Mouse (Mus musculus): ENCODE results near the gene Afm. TPM values are rescaled to one million over a fixed set of nuclear protein-coding genes. Genes with fewer than 3 reads are reported as not detected.
A peak's percentile ranks its signal among the peaks of the same experiment; 100 is the strongest.

Afm gene
- total RNA-seq (2021): 3.2 and 58.8 TPM in 2 replicates
- long read RNA-seq, experiment 1, partial matches to known transcripts: 0 of 1 reads
- long read RNA-seq, experiment 1, other reads (novel, unspliced or antisense): 0 of 1 reads
- long read RNA-seq, experiment 2, transcript Afm-201 (15 exons, 2,038 nt): major isoform, 28 of 39 reads
- long read RNA-seq, experiment 2, partial matches to known transcripts: 4 of 39 reads
- long read RNA-seq, experiment 2, other reads (novel, unspliced or antisense): 7 of 39 reads

DNA sequence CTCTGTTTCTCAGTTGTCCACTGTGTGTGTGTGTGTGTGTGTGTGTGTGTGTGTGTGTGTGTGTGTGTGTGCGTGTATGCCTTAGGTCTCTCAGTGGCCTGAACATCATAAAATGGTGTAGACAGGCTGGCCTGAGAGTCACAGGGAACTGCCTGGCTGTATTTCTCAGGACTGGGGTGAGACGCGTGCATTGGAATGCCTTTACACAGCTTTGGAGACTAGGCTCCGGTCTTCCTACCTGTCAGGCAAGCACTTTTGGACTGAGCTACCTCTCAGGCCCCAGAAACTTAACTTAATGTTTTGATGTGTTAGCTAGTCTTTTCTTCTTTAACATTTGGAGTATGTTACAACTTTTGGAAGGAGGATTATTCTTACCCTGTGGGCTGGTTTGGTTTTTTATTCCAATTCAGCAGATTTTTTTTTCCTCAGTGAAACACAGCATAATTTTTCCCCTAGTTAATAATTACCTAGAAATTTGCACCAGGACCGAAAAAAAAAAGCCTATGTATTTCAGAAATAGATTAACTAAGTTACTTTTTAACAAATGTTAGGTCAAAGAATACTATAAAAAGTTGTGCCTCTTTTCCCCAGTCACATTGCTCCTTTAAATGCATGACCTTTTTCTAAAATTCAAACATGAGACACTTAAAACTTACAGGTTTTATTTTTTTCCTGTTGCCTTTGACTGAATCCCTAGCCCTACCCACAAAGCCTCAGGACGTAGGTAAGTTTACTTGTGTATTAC is at the start of gene Afm:
TSS of gene Afm (plus strand) at position 577 of the 745 bp plus-strand sequence.
- DNase-seq: no peak

DNA sequence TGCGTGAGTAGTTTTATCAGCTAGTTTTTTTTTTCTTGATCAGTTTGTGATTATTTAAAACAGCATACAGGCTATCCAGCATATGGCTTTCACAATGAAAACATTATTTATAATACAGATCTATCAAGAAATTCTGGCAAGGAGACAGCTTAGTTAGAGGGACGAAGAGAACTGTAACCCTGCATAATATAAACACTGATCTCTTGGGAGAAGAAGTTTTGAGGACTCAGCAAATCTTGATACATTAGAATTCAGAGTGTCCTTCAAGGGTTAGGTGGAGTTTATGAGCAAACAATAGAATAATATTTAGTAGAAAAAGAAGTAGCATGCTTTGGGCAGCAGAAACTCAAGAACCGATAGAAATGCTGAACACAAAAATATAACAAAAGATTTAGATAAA is 47.9 kb upstream of the Afm start:
- no peak for DNase-seq

DNA sequence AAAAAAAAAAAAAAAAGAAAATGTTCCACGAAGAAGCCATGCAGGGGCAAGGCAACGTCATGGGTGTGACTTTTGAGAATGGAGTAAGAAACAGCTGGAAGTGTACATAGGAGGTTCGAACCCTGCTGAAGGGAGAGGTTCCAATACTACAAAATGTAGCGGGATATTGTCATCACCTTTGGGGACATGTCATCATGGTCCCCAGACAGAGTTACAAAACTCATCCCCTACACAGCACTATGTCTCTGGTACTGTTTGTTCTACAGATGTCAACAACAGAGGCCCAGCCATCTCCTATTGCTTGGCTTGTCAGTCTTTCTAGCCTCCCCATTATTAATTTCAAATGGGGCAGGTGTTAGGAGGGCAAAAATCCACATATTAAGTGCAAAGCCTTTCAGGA is 44.8 kb upstream of the Afm start:
- DNase-seq: no peak

DNA sequence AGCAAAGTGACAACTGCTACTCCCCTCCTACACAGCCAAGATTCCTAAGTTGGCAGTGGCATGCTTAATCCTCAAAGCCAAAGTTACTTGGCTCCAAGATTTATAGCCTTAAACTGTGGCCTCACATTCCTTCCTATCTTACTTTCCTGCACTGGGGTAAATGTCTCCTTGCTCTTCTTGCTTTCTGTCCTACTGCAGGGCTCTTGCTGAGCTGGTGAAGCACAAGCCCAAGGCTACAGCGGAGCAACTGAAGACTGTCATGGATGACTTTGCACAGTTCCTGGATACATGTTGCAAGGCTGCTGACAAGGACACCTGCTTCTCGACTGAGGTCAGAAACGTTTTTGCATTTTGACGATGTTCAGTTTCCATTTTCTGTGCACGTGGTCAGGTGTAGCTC is 44.4 kb upstream of the Afm start:
- DNase-seq: peak; percentile 37

DNA sequence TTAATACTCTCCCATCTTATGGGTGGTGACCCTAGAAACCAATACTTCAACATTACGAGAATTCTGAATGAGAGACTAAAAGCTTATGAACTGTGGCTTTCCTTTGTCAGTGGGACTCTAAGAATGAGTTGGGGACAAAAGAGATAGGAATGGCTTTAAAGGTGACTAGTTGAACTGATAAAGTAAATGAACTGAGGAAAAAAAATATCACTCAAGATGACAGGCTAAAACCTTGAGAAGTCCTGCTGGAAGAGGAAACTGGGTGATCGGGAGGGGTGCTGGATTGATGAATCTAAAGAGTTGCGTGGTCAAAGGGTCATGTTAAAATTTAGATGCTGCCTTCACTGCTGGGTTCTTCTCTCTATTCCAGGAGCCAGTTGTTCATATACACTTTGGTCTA is 42.0 kb upstream of the Afm start:
- no peak for DNase-seq

DNA sequence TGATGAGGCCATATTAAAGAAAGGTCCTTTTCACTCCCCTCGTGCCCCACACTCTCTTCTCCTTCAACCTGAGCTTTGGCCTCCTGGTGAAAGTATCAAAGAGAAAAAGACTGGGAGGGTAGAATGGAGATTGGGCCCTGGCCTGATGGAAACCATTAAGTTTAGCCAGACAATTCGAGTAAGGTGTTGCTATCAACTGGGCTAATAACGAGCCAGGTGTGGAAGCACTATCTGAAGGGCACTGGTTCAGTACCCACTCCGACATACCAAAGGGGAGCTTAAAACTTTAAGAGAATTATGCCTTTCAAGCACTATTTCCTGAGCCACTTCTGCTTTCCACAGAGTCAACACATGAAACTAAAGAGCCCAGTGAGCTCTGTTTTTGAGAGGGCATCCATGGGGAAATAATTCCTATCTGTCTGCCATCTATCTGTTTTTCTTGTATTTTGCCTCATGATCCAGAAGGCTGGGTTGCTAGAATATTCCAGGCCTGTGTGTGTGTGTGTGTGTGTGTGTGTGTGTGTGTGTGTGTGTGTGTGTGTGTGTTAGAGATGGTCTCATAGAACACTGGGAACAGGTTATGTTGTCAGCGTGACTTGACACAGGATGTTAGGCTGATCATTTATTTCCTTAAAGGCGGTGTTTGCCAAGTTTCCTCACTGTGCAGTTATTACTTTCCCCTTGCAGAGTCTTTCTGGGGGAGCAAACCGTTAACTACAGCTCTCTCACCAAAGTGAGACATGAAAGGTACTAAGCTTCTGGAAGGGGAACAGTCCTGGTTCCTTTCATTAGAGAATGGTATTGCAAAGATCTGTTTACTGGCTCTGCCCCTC is 41.2 kb upstream of the Afm start:
- no peak for DNase-seq

DNA sequence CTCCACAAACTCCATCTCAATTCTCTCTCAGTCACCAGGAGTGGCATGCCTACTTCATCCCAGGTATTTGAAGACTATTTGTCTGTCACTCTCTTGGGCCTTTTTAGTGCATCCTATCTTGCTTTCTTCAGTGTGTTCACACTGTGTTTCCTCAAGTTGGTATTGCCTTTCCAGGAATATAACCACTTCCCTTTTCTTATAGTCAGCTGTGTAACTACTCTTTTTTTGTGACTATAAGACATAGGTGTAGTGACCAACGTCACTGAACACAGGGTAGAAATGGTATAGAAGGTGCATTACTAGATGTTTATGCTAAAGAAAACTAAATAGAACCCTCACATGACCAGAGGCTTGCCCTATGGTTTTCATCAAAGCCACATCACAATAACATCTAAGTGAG is 39.8 kb upstream of the Afm start:
- DNase-seq: no peak

DNA sequence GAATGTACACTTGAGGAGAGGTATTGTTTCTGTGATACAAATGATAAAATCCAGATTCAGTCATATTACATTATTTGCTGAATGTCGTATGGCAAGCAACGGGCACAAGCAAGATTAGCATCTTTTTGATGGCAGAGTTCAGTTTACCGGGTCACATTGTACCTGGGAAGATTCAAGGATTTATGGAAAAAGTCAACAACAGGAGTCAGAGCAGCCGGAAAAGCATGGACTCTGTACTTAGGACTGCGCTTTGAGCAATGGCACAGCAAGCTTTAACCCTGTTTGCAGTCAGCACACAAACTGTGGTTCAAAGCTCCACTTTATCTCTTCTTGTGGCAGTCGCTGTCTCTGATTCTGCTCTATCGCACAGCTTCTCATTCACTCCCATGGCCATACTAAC is 33.1 kb upstream of the Afm start:
- no peak for DNase-seq

DNA sequence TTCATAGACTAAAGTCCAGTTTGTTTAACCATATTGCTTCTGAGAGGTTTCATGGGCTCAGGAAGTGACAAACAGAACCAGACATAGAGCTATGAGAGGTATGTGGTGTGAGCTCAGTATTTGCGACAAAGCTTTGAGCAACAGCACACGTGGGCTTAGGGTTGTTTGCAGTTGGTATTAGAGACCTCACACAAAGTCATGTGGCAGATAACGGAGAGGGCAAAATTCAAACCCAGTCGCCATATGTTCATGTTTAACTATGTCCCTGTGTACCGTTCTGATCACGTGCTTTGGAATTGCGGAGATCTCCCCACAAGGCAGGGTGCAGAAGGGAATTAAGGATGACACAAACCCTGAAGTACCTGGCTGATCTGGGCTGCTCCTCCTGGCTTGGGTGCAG is 30.4 kb upstream of the Afm start:
- DNase-seq: no peak

DNA sequence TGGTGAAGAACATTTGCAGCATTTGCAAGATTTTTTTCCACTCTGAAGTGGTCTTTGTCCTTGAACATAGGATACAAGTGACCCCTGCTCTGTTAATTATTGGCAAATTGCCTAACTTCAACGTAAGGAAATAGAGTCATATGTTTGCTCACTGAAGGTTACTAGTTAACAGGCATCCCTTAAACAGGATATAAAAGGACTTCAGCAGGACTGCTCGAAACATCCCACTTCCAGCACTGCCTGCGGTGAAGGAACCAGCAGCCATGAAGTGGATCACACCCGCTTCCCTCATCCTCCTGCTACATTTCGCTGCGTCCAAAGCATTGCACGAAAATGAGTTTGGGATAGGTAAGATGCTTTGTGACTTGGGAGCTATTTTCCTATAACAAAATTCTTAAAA is 28.2 kb upstream of the Afm start, which contains the start of gene Afp:
TSS of gene Afp (plus strand) at position 220 of the 400 bp plus-strand sequence.
- no peak for DNase-seq

DNA sequence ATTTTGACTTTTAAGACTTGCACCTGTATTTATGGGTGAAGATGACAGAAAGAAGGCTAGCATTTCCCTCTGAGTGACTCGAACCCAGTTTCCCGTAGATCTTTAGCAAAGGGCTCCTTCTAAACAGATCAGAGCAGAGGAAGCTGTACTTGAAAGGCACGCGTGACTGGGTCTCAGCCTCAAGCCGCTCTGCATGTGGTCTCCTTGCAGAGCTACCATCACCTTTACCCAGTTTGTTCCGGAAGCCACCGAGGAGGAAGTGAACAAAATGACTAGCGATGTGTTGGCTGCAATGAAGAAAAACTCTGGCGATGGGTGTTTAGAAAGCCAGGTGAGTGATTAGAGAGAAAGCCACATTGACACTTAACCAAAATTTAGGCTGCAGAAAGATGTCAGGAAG is 26.3 kb upstream of the Afm start:
- no peak for DNase-seq

DNA sequence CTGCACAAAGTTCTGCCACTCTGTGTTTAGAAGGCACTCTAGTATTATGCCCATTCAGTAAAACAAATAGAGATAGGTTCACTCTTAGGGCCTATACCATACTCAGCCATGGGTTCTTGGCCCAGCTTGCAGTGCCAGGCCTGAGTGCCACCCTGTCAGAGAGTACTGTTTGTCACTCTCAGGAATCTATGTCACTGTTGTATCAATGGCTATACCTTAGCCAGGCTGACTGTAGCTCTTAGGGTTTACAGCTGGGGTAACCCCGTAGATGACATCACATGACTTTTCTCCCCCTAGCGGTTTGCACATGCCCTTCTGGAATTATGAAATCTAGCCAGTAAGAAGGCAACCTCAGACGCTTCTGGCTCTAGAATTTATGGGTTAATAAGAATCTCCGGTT is 24.4 kb upstream of the Afm start:
- no peak for DNase-seq

DNA sequence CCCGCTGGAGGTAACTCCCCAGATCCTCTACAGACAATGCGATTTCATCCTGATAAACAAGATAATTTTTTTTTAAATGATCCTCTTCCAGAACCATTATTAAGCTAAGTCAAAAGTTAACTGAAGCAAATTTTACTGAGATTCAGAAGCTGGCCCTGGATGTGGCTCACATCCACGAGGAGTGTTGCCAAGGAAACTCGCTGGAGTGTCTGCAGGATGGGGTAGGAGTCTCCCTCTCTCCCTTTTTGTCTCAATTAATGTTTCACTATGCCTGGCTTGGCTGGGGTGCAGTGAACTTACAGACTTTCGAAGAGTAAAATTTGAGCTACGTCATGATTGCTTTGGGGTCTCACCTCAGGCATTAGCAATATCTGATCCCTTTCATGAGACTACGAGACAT is 19.2 kb upstream of the Afm start:
- no peak for DNase-seq

DNA sequence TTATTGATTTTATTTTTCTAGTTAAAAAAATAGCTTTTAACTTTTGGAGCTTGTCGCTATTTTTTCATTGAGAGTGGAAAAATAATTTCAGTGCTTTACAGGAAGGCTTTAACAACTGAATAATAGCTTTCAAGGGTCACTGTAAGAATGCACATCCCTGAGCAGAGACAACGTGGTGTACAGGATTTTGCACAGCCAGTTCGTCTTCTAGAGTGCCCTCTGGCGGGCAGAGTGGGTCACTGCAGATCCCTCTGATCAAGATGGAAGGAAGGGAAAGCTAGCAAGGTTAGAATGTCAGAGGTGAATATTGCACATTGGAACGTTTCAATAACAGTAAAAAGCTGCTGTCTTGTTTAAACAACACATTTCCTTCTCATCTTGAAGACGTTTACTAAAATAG is 18.0 kb upstream of the Afm start:
- peak; percentile 87 for DNase-seq

DNA sequence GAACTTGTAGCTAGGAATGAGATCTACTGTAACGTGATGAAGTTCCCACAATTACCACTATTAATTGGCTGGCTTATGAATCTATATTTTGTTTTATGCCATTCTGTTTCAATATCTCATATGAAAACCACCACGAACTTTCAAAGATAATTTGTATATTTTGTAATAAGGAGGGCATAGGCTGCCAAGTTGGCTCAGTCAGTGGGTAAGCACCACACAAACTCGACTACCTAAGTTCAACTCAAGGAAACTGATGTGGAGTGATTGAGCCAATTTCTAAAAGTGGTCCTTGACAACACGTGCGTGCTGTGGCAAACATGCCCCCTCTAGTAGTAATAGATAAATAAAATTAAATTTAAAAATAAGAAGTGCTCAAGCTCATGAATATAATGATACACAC is 17.0 kb upstream of the Afm start:
- no peak for DNase-seq

DNA sequence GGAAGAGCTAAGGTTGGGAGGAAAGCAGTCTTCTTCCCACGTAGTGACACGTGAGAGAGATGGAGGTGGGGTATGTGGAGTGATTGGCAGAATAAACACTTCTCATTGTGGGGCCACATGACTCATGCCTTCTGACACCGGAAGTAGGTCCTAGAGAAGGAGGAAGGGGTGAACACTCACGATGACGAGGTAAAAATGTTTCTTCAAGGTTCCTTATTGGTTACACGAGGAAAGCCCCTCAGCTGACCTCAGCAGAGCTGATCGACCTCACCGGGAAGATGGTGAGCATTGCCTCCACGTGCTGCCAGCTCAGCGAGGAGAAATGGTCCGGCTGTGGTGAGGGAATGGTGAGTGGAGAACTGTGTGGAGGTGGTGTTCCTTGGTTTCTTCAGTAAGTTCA is 14.0 kb upstream of the Afm start:
- DNase-seq: no peak

DNA sequence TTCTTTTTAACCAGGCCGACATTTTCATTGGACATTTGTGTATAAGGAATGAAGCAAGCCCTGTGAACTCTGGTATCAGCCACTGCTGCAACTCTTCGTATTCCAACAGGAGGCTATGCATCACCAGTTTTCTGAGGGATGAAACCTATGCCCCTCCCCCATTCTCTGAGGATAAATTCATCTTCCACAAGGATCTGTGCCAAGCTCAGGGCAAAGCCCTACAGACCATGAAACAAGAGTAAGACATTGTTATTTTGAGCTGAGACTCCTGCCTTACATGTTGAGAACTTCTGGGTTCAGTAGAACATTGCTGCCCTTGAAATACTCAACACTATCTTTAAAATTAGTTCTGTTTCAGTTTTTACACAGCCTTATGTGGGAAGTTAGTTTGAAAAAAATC is 12.2 kb upstream of the Afm start:
- DNase-seq: no peak

DNA sequence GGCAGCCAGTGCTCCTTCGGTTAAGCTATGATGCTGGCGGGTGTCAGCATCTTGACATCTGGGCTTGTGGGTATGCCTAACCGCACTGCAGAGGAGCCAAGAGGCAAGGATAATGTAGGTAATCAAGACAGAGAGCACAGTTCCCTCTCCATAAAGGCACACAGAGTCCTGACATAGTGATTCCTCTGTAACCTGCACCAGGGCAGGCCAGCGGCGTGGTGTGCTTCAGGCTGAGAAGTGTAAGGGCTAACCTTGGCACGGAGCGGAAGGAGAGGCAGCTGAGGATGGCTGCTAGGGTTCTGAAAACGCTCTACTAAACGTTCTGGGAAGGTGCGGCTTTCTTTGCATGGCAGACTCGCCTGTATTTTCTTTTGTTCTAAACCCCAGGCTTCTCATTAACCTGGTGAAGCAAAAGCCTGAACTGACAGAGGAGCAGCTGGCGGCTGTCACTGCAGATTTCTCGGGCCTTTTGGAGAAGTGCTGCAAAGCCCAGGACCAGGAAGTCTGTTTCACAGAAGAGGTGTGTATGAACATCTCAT is 11.3 kb upstream of the Afm start:
- DNase-seq: no peak

DNA sequence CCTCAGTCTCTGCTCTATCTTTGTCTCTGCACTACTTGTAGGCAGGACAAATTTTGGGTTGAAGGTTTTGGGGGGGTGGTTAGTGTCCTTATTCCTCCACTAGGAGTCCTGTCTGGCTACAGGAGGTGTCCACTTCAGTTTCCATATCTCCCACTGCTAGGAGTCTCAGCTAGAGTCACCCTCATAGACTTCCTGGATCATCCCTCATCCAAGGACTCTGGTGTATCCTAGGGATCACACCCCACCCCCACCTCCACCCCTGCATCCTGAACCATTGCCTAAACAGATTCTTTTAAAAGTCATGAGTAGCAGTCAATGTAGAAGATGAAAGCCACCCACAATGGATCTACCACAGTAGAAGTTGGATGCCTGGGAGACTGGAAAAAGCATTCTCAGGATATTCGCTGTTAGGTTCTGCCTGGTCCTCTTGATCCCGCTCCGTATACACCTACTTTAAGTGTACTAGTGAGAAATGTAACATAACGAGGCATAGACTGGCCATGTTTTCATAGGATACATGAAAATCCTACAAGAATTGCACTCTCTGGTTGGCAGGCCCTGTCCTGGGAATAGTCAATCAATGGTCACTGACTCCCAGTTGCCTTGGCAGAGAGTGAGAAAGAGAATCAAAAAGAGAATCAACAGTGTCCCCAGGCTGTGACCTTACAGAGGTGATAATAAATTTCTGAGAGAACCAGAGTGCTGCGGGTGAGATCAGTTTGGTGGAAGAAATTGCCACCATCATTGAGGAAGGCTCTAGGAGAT is 8.7 kb upstream of the Afm start:
- DNase-seq: no peak

DNA sequence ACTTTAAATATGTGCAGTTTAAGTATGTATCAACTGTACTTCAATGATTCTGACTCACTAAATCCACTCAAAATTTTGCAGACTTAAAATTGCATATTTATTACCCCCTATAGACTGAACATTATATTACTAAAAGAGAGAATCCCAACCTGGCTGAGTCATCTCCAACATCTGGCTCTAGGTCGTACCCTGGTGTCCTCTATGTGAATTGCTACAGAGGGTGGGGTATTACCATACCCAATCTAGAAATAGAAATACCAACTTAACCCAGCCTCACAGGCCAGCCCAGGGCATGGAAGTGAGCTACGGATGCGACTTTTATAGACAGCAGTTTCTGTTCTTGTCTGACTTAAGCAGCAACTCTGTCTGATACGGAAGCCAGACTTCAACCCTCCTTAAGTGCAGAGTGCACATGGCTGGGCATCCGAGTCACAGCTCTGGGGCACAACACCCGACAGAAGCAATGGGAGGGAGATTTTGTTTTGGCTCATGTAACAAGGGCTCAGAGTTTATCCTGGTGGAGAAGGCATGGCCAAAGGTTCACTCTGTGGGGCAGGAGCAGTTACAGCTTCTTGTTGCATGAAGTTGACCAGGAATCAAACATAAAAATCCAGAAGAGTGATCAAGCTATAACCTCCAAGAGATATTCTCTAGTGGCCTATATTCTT is 6.3 kb upstream of the Afm start:
- DNase-seq: no peak

DNA sequence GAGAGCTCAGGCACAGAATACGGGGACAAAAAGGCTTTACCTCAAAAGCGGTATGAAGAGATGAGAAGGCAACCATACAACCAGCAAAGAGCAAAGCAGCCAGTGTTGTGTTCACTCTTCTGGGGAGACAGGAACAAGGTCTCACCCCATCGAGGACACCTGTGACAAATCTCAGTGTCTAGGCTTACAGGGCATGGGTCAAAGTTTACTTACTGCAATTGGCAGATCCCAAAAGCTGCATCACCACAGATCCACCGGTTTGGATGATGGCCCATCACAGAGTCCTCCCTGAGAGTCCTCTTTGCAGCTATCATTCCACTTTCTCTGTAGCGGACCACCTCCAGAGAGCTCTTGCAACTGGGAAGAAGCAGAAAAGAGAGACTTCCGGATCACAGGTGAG is 3.2 kb upstream of the Afm start:
- no peak for DNase-seq

DNA sequence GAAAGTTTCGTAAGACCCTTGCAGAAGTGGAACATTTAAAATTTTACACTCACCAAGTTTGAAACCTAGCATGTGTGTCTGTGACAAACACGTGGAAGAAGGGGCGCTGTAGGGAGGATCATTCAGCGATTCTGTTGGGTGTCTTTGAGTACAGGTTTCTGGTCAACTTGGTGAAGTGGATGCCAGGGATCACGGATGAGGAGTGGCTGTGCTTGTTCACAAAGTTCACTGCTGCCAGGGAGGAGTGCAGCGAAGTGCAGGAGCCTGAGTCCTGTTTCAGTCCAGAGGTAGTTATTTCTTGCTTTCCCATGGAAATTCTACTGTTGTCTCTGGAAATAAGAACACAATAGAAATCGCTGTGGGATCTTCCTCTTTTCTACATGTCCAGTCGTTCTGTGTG is 32.5 kb downstream of the Afm start:
- DNase-seq: no peak
